Mouse (Mus musculus): ENCODE results near the gene Gm42957. TPM values are rescaled to one million over a fixed set of nuclear protein-coding genes. Genes with fewer than 3 reads are reported as not detected.

Gene Gm42957
- total and polyA plus RNA-seq, 3 experiments, result 0.08 to 0.11 TPM; not detected in 1

DNA sequence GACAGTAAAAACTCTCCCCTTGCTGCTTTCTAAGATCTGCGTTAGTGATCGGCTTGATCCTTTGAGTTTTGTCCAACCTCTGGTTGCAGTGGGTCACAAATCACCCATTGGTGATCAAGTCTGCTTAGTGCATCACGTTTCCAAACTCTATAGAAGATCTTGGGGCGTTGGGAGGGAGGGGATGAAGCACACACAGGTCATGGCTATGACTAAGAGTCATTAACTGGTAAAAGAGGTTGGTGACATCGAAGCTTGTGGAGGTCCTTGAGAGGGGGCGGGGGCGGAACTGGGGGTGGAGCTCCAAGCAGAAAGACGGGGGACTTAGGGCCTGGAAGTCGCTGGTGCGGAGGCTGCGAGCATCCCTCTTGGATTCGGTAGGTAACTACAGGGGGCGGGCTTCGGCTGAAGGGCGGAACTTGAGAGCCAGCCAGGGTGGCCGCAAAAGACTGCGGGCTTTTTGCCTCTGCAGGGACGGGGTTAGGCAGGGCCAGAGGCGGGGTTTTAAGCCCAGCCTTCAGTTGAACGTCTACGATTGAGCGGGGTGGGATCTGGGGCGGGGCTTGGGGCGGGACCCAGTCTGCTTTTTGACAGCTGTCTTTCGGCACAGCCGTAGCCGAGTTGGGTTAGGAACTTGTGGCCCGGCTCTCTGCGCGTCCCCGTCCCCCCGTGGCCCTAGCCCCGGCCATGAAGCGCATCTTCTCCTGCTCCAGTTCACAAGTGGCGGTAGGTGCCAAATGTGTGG is 34.6 kb downstream of the Gm42957 start, which contains the start of gene Ankrd35 (continued):
- no peak for TF ChIP-seq USF1 (IDR thresholded peaks at IDR 0.05; ENCODE audit: low read depth, low read length)
- TF ChIP-seq TBP (conservative IDR thresholded peaks at IDR 0.05; ENCODE audit: low read depth, low read length), result no peak
- TF ChIP-seq MAX (IDR thresholded peaks at IDR 0.05; ENCODE audit: low read length), result no peak
- TF ChIP-seq UBTF (IDR thresholded peaks at IDR 0.05; ENCODE audit: low read depth, low read length), result 0 out of 2 replicates have a peak, but pooled peaks have one; percentile 41
- TF ChIP-seq MAFK (IDR thresholded peaks at IDR 0.05; ENCODE audit: insufficient replicate concordance, low read length), result no peak
- no peak for TF ChIP-seq HCFC1 (IDR thresholded peaks at IDR 0.05; ENCODE audit: low read depth, low read length)

DNA sequence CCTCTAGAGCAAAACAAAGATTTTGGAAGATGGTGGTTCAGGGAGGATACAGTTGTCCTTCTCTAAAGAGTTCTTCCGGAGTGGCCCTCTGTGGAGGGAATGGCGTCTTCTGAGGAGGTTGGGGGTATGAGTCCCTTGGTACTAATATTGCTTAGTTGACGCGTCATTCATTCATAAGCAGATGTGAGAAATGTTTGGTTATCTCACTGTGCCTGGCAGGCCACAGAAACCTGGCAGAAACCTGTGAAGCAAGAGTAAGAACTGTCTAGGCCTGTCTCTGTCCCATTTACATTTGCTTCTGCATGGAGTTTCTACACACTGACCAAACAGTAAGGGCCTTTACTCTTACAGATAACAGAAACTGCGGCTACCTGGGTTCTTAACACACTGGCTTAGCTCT is 36.2 kb downstream of the Gm42957 start:
- peak overlapping the region; percentile 6; the same call in 1 of the 2 replicates for H3K9ac ChIP-seq (ENCODE audit: insufficient read depth, low read depth)
- H3K36me3 ChIP-seq (replicated peaks in 1 of 2; ENCODE audit: control insufficient read depth in 1 of 2, insufficient read depth in 1 of 2, low read length in 1 of 2), result no peaks in the 10 kb centered on the region
- peak overlapping the region; percentile 16; the same call in 1 of the 2 replicates for H3K27ac ChIP-seq (ENCODE audit: insufficient read depth, low read depth)
- peaks cover 12% of the 10 kb centered on the region for H3K27me3 ChIP-seq (replicated peaks)
- peak overlapping the region; percentile 75 for H3K4me2 ChIP-seq (ENCODE audit: insufficient read depth, low read depth, poor library complexity, severe bottlenecking)
- no peak for DNase-seq (ENCODE audit: extremely low read depth)
- H3K9me3 ChIP-seq (replicated peaks; ENCODE audit: low read length), result no peaks in the 10 kb centered on the region
- in situ Hi-C loops (cut with MboI; ENCODE audit: low pct_ligation_motif_present, low pct_unique_long_range_greater_than_20kb, low sequenced_read_pairs) (no loop called here), dilution Hi-C loops (cut with MboI; ENCODE audit: extremely low pct_ligation_motif_present, extremely low pct_unique_long_range_greater_than_20kb, low sequenced_read_pairs) (no loop called here)
- peak overlapping the region in 1 of 3 experiments; percentile 8 for H3K4me3 ChIP-seq (replicated peaks in 1 of 3; ENCODE audit: low read depth in 2 of 3, low read length in 2 of 3, poor library complexity in 1 of 3)
- TF ChIP-seq PAX5 (IDR thresholded peaks at IDR 0.05; ENCODE audit: low read length) (no peak), MXI1 (IDR thresholded peaks at IDR 0.05; ENCODE audit: low read depth, low read length) (peak; percentile 55; the same call in 1 of the 2 replicates), POLR2AphosphoS2 (IDR thresholded peaks at IDR 0.05; ENCODE audit: low read depth, low read length) (no peak), EP300 (IDR thresholded peaks at IDR 0.05; ENCODE audit: low read length) (0 out of 2 replicates have a peak, but pooled peaks have one; percentile 21), JUN (IDR thresholded peaks at IDR 0.05; ENCODE audit: insufficient read depth, low read depth, low read length) (no peak), POLR2A (IDR thresholded peaks at IDR 0.05; ENCODE audit: low read depth, low read length) (no peak), CHD2 (IDR thresholded peaks at IDR 0.05; ENCODE audit: low read length) (no peak), MEF2A (IDR thresholded peaks at IDR 0.05; ENCODE audit: borderline replicate concordance, low read depth, low read length) (no peak), JUND (conservative IDR thresholded peaks at IDR 0.05; ENCODE audit: low read depth, low read length) (no peak), IRF4 (IDR thresholded peaks at IDR 0.05; ENCODE audit: low read depth, low read length) (peak; percentile 51), MAZ (IDR thresholded peaks at IDR 0.05; ENCODE audit: low read depth, low read length) (0 out of 2 replicates have a peak, but pooled peaks have one; percentile 45), UBTF (IDR thresholded peaks at IDR 0.05; ENCODE audit: low read depth, low read length) (no peak), SIN3A (IDR thresholded peaks at IDR 0.05; ENCODE audit: low read length) (peak; percentile 73), USF2 (conservative IDR thresholded peaks at IDR 0.05; ENCODE audit: low read depth, low read length) (no peak), RAD21 (IDR thresholded peaks at IDR 0.05; ENCODE audit: low read depth, low read length) (no peak), E2F4 (IDR thresholded peaks at IDR 0.05; ENCODE audit: insufficient replicate concordance, low read depth, low read length) (no peak), NRF1 (IDR thresholded peaks at IDR 0.05; ENCODE audit: low read depth, low read length) (no peak), ELF1 (IDR thresholded peaks at IDR 0.05; ENCODE audit: low read depth, low read length) (no peak), CHD1 (IDR thresholded peaks at IDR 0.05; ENCODE audit: low read depth, low read length) (peak; percentile 79; the same call in 1 of the 2 replicates), ETS1 (conservative IDR thresholded peaks at IDR 0.05; ENCODE audit: low read depth, low read length) (peak; percentile 28; the same call in 1 of the 2 replicates), MYC (IDR thresholded peaks at IDR 0.05; ENCODE audit: low read depth, low read length) (no peak), SMC3 (IDR thresholded peaks at IDR 0.05; ENCODE audit: low read depth, low read length) (no peak), NELFE (IDR thresholded peaks at IDR 0.05; ENCODE audit: low read depth, low read length) (no peak), ZC3H11A (IDR thresholded peaks at IDR 0.05; ENCODE audit: low read depth, low read length) (no peak)
- no peaks in the 10 kb centered on the region for H3K79me2 ChIP-seq (replicated peaks; ENCODE audit: control insufficient read depth, extremely low read depth, insufficient read depth, poor library complexity, severe bottlenecking)
- peaks cover 25 to 43% of the 10 kb centered on the region in 2 experiments for H3K4me1 ChIP-seq (ENCODE audit: control insufficient read depth in 1 of 2, insufficient read depth in 2 of 2)
